In the genomic region with DNA sequence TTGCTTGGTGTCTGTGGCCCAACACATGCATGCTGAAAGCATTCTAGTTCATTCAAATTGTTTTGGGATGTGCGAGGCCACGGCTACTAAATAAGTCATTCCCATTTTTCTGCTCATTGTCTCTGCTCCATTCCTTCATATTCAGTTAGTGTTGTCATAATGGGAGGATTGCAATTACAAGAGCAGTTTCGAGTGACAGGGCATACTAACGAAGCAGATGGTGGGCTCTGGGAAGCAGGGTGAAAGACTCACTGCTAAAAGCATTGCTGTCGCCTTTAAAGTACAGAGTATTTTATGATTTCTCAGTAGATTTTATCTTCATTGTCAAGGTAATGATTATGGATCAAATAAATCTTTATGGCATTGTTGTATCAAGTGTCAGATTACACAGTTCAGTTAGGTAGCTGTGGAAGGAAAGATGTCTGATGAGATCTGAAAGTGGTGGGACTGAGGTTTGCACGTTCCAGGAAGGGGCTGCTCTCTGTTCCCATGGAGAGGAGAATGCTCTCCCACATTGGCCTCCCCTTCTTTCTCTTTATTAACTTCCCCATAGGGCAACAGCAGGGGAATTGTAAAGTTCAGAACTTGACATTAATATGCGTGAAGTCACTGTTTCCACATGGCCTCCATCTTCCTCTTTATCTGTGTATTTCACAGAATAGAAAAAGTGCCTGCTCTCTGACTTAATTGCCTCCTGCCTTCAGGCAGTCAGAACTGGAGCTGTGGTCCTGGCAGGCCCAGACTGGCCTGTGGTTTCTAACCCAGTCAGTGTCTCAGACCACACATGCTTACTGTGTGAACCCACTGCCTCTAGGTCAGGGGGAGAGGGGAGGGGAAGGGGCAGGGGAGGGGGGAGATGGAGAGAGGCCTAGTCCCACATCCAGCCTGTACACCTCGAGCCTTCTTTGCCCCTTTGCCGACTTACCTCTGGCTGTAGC, we compare ENCODE assay signal across 10 mouse cellular contexts.
DNase-seq lines count a peak whose midpoint lies in the region; ATAC-seq lines count a peak whose summit lies in the region.
"Had no signal": no experiment of that assay in that cellular context is flagged by ENCODE, and none has a peak within 500 bp of the region (broad histone marks: within the 10 kb centered on the region; RNA-seq: fewer than 3 reads in every experiment).

No protein-coding gene starts in this region.

- H3K9me3 ChIP-seq in kidney, embryonic 15.5 days (replicated peaks), result no peaks in the 10 kb centered on the region
- H3K9me3 ChIP-seq in stomach, embryonic 16.5 days (replicated peaks; ENCODE audit: control insufficient read depth, low read length), result no peaks in the 10 kb centered on the region

- H3K27ac ChIP-seq in kidney, embryonic 15.5 days, result peak overlapping the region; percentile 93
- H3K27ac ChIP-seq in stomach, embryonic 16.5 days (ENCODE audit: low read length), result peak overlapping the region; percentile 38; the same call in 1 of the 2 replicates

- intact Hi-C loops in heart, postnatal 10 days (cut with DNase I), result no loop called here

- peaks cover 40% of the 10 kb centered on the region for H3K4me1 ChIP-seq in kidney, embryonic 15.5 days
- H3K4me1 ChIP-seq in stomach, embryonic 16.5 days (ENCODE audit: control insufficient read depth, insufficient read depth, low read length), result peaks cover 11% of the 10 kb centered on the region

- no peak overlapping the region for H3K4me3 ChIP-seq in kidney, embryonic 15.5 days (replicated peaks)
- no peak overlapping the region for H3K4me3 ChIP-seq in stomach, embryonic 16.5 days (replicated peaks; ENCODE audit: low read length)

- peak; percentile 88 for ATAC-seq in kidney, embryonic 15.5 days (replicated peaks; ENCODE audit: low FRiP score)
- ATAC-seq in stomach, embryonic 16.5 days (ENCODE audit: insufficient read depth, low FRiP score), result 0 out of 2 replicates have a peak, but pooled peaks have one; percentile 33
- ATAC-seq: lung, postnatal 0 days had no signal

- WGBS in kidney, embryonic 15.5 days, result 36% methylated on average over 9 of the region's 9 CpGs
- 50% methylated on average over 9 of the region's 9 CpGs for WGBS in stomach, embryonic 16.5 days

- H3K36me3 ChIP-seq in kidney, embryonic 15.5 days, result no peaks in the 10 kb centered on the region
- no peaks in the 10 kb centered on the region for H3K36me3 ChIP-seq in stomach, embryonic 16.5 days (ENCODE audit: control insufficient read depth, insufficient read depth, low read length)

- peak; percentile 52 for DNase-seq in heart, adult 11 months
- DNase-seq in heart, postnatal 10 days, result no peak
- peak; percentile 7 for DNase-seq in urinary bladder, postnatal 25 days (ENCODE audit: low spot score)
- no peak for DNase-seq in urinary bladder, postnatal 4 days (ENCODE audit: low spot score in 2 of 2)
- no peak for DNase-seq in left cerebral cortex, adult 18-20 months (ENCODE audit: low spot score in 2 of 2)
- DNase-seq in left cerebral cortex, adult 9 months (ENCODE audit: low spot score in 2 of 2), result no peak

- H3K4me2 ChIP-seq in kidney, embryonic 15.5 days, result peak overlapping the region; percentile 41
- no peak overlapping the region for H3K4me2 ChIP-seq in stomach, embryonic 16.5 days (ENCODE audit: low read depth, low read length)
- H3K4me2 ChIP-seq: heart, embryonic 11.5 days had no signal

- H3K9ac ChIP-seq in kidney, embryonic 15.5 days, result no peak overlapping the region
- no peak overlapping the region for H3K9ac ChIP-seq in stomach, embryonic 16.5 days (ENCODE audit: low read length)

- H3K27me3 ChIP-seq in kidney, embryonic 15.5 days, result no peaks in the 10 kb centered on the region
- H3K27me3 ChIP-seq in stomach, embryonic 16.5 days (ENCODE audit: control insufficient read depth, insufficient read depth, low read length), result no peaks in the 10 kb centered on the region

Comparison
In these comparisons a context has a peak if more than half of its experiments do, and no peak if none do; other contexts are left out.
1. DNase-seq: peak in heart, adult 11 months (single experiment) and urinary bladder, postnatal 25 days (single experiment); none in heart, postnatal 10 days (0 of 2), urinary bladder, postnatal 4 days (0 of 2), left cerebral cortex, adult 18-20 months (0 of 2) and left cerebral cortex, adult 9 months (0 of 2).